Mouse (Mus musculus) liver, adult 2 months (tissue): ENCODE results near the gene Gstk1. TPM values are rescaled to one million over a fixed set of nuclear protein-coding genes. Genes with fewer than 3 reads are reported as not detected.

Source experiments
- DNase-seq: peaks from one replicate; pipeline ENCODE4 v3.0.0-alpha.2; 2011; ENCODE audit warnings: low read depth, low spot score; ENCODE audit errors: extremely low read depth
- H3K27ac ChIP-seq: fragments of 200-500 bp; replicated peaks from 2 replicates; pipeline ENCODE4 v1.5.1; 2012; ENCODE audit warnings: low read depth, mild to moderate bottlenecking, control low read depth, inconsistent platforms, low read length; ENCODE audit not compliant: insufficient read depth
- H3K27me3 ChIP-seq: fragments of 200-500 bp; 2 replicates; pipeline ENCODE4 v1.6.1; 2012; ENCODE audit warnings: mild to moderate bottlenecking, moderate library complexity, low read length, inconsistent platforms; ENCODE audit not compliant: control insufficient read depth, insufficient read depth
- H3K36me3 ChIP-seq: fragments of 200-500 bp; 2 replicates; pipeline ENCODE4 v1.6.1; 2012; ENCODE audit warnings: low read length, inconsistent platforms; ENCODE audit not compliant: control insufficient read depth, insufficient read depth
- H3K4me1 ChIP-seq: fragments of 200-500 bp; 2 replicates; pipeline ENCODE4 v1.6.1; 2011; ENCODE audit warnings: low read length; ENCODE audit not compliant: control insufficient read depth, insufficient read depth
- H3K4me3 ChIP-seq: fragments of 200-500 bp; 2 replicates; pipeline ENCODE4 v1.5.1; 2011; ENCODE audit warnings: low read depth, mild to moderate bottlenecking, control low read depth, low read length, moderate library complexity; ENCODE audit not compliant: insufficient read depth
- H3K79me2 ChIP-seq: fragments of 200-500 bp; 2 replicates; pipeline ENCODE4 v1.6.1; 2012; ENCODE audit warnings: inconsistent platforms, mild to moderate bottlenecking, low read length, moderate library complexity; ENCODE audit not compliant: control insufficient read depth, insufficient read depth
- H3K9ac ChIP-seq: fragments of 200-500 bp; 2 replicates; pipeline ENCODE4 v1.6.1; 2012; ENCODE audit warnings: low read depth, mild to moderate bottlenecking, control low read depth, inconsistent platforms, low read length
- CTCF ChIP-seq: fragments of 200-500 bp; IDR thresholded peaks from 2 replicates; pipeline ENCODE4 v1.5.1; 2011; ENCODE audit warnings: low read depth, low read length, control low read depth
- POLR2A ChIP-seq: fragments of 200-500 bp; IDR thresholded peaks from 2 replicates; pipeline ENCODE4 v1.6.1; 2011; ENCODE audit warnings: low read length, control low read depth; ENCODE audit not compliant: insufficient read depth; ENCODE audit errors: extremely low read depth
- WGBS: fragments of 180-500 bp; shearing (Covaris S2); methylation state at CpG from one replicate; pipeline ENCODE4 v1.1.7; 2018; 5-methylcytosine and 5-hydroxymethylcytosine counted together
- polyA plus RNA-seq: library from polyadenylated mRNA; depleted of rRNA; stranded (reverse); fragments of >200 nt; gene quantifications from 2 replicates; pipeline ENCODE4 v1.2.3, GENCODE M21; 2012; rRNA removed
- total RNA-seq: library from RNA; depleted of rRNA; stranded (reverse); fragments of >200 nt; gene quantifications from 2 replicates; pipeline ENCODE4 v1.2.3, GENCODE M21; 2014; rRNA removed

Gene Gstk1
- total and polyA plus RNA-seq, 2 experiments: 166 to 283 TPM

- TF ChIP-seq POLR2A (no peak), CTCF (no peak)
- DNase-seq: no peak
- no peaks in the 10 kb centered on the region for H3K79me2 ChIP-seq
- H3K4me1 ChIP-seq: no peaks in the 10 kb centered on the region; the same call in 1 of the 2 replicates
- H3K27ac ChIP-seq: no peak overlapping the region
- no peak overlapping the region for H3K4me3 ChIP-seq
- no peak overlapping the region for H3K9ac ChIP-seq
- H3K27me3 ChIP-seq: no peaks in the 10 kb centered on the region
- 85% methylated on average over 5 of the region's 5 CpGs for WGBS
- H3K36me3 ChIP-seq: peaks cover 30% of the 10 kb centered on the region
These were observed 37.3 kb downstream of the Gstk1 start for GRCm38 (mm10) chr6:42282865-42283528.

DNA sequence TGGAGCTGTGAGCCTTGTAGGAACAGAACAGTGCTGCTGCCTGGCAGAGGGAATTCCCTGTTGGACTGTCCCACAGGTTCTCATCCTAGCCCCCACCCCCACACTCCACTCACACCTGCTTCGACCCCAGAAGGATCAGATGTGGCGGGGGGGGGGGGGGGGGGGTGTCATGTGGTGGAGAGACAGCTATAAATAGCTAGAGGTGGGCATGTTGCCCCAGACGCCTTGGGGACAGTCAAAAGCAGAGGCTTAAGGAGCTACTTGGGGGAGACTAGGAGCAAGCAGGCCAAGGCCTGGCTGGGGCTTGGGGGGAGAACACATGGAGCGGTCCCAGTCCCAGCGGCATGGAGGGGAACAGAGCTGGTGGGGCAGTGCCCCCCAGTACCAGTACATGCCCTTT is 40.7 kb downstream of the Gstk1 start, which contains the start of gene Clcn1:
Gene Clcn1 (plus strand): TSS at position 238 of the 400 bp plus-strand sequence.
- WGBS: 84% methylated on average over 4 of the region's 5 CpGs
- Histone ChIP-seq H3K9ac (no peak within 1 kb of the TSS), H3K27ac (no peak within 1 kb of the TSS), H3K79me2 (no peaks in the 10 kb centered on the region), H3K4me1 (no peaks in the 10 kb centered on the region; the same call in 1 of the 2 replicates), H3K36me3 (peaks cover 7% of the 10 kb centered on the region; the same call in 1 of the 2 replicates), H3K4me3 (no peak within 1 kb of the TSS), H3K27me3 (no peaks in the 10 kb centered on the region)
- TF ChIP-seq CTCF (no peak), POLR2A (no peak)
- DNase-seq: no peak

- TF ChIP-seq POLR2A: no peak
- no peak for TF ChIP-seq CTCF
- no peaks in the 10 kb centered on the region for H3K27me3 ChIP-seq
- DNase-seq: no peak
These were observed 41.8 kb downstream of the Gstk1 start for GRCm38 (mm10) chr6:42287562-42287961.

GRCm38 (mm10) chr6:42293327-42293726 is 47.6 kb downstream of the Gstk1 start:
- Histone ChIP-seq H3K9ac (no peak overlapping the region), H3K79me2 (no peaks in the 10 kb centered on the region), H3K27me3 (no peaks in the 10 kb centered on the region), H3K4me1 (no peaks in the 10 kb centered on the region), H3K27ac (no peak overlapping the region), H3K36me3 (no peaks in the 10 kb centered on the region), H3K4me3 (no peak overlapping the region)
- DNase-seq: no peak
- 91% methylated on average over 6 of the region's 6 CpGs for WGBS
- no peak for TF ChIP-seq CTCF
- no peak for TF ChIP-seq POLR2A

More at GRCm38 (mm10) chr6:42287562-42287961, 41.8 kb downstream of the Gstk1 start:
- Histone ChIP-seq H3K79me2 (no peaks in the 10 kb centered on the region), H3K4me3 (no peak overlapping the region), H3K27ac (no peak overlapping the region), H3K36me3 (no peaks in the 10 kb centered on the region; the same call in 1 of the 2 replicates), H3K4me1 (no peaks in the 10 kb centered on the region; the same call in 1 of the 2 replicates), H3K9ac (no peak overlapping the region)

DNA sequence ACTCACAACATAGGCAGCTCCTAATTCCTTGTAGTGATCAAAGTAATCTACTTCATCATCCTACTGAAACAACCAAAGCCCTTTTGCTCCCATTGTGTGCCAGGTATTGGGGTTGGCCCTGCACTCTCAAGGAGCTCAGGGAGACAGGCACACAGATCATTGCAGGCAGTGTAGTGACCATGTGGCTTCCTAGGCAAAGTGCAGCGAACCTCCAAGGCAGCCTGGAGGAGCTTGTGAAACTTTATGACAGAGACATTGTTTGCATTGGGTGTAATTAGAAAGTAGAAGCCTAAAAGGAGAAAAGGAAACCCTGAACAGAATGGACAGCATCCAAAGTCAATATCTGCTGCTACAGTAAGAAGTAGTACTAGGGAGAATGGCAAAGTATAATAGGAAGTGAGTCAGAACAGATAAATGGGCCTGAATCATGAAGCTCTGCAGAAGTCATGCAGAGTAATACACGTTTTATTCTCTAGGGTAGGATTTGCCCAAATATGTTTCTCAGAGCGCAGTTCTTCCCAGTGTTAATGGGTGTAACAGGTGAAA is 49.9 kb downstream of the Gstk1 start:
- no peaks in the 10 kb centered on the region for H3K79me2 ChIP-seq
- H3K4me3 ChIP-seq: no peak overlapping the region
- DNase-seq: no peak
- TF ChIP-seq POLR2A (no peak), CTCF (no peak)
- H3K27ac ChIP-seq: no peak overlapping the region
- no peaks in the 10 kb centered on the region for H3K4me1 ChIP-seq
- H3K9ac ChIP-seq: no peak overlapping the region
- no peaks in the 10 kb centered on the region for H3K36me3 ChIP-seq
- 72% methylated on average over 3 of the region's 3 CpGs for WGBS
- H3K27me3 ChIP-seq: no peaks in the 10 kb centered on the region

- no peak for TF ChIP-seq POLR2A
These were observed 53.6 kb downstream of the Gstk1 start for GRCm38 (mm10) chr6:42299362-42299761.

More at GRCm38 (mm10) chr6:42299362-42299761, 53.6 kb downstream of the Gstk1 start:
- Histone ChIP-seq H3K79me2 (no peaks in the 10 kb centered on the region), H3K9ac (no peak overlapping the region), H3K36me3 (no peaks in the 10 kb centered on the region), H3K27ac (no peak overlapping the region), H3K27me3 (no peaks in the 10 kb centered on the region), H3K4me3 (no peak overlapping the region), H3K4me1 (no peaks in the 10 kb centered on the region)
- no peak for DNase-seq
- WGBS: 77% methylated on average over 5 of the region's 5 CpGs

Other genes starting within 250 kb of the Gstk1 start
- gene Sva, start 207.5 kb upstream of the Gstk1 start, total RNA-seq: not detected in 2 replicates
- not detected in 2 replicates for gene Sva, start 207.5 kb upstream of the Gstk1 start, polyA plus RNA-seq
- not detected in 2 replicates for gene Tas2r139, start 105.0 kb upstream of the Gstk1 start, total RNA-seq
- gene Tas2r139, start 105.0 kb upstream of the Gstk1 start, polyA plus RNA-seq: not detected in 2 replicates
- not detected in 2 replicates for gene Tas2r144, start 30.6 kb upstream of the Gstk1 start, total RNA-seq
- not detected in 2 replicates for gene Tas2r144, start 30.6 kb upstream of the Gstk1 start, polyA plus RNA-seq
- gene Tmem139, start 16.0 kb downstream of the Gstk1 start, total RNA-seq: 0.46 TPM in 1 of 2 replicates, not detected in the other
- 0.29 and 0.37 TPM in 2 replicates for gene Tmem139, start 16.0 kb downstream of the Gstk1 start, polyA plus RNA-seq
- gene Casp2, start 19.1 kb downstream of the Gstk1 start, total RNA-seq: 5.6 and 6.2 TPM in 2 replicates
- gene Casp2, start 19.1 kb downstream of the Gstk1 start, polyA plus RNA-seq: 3.7 and 3.8 TPM in 2 replicates
- gene Clcn1, start 40.8 kb downstream of the Gstk1 start, total RNA-seq: 0.09 TPM in 1 of 2 replicates, not detected in the other
- gene Clcn1, start 40.8 kb downstream of the Gstk1 start, polyA plus RNA-seq: 0.02 TPM in 1 of 2 replicates, not detected in the other
- gene Fam131b, start 78.7 kb downstream of the Gstk1 start, total RNA-seq: under 0.01 TPM in 1 of 2 replicates, not detected in the other
- not detected in 2 replicates for gene Fam131b, start 78.7 kb downstream of the Gstk1 start, polyA plus RNA-seq
- gene Zyx, start 103.7 kb downstream of the Gstk1 start, total RNA-seq: 6.4 and 9.5 TPM in 2 replicates
- 43.1 and 49.8 TPM in 2 replicates for gene Zyx, start 103.7 kb downstream of the Gstk1 start, polyA plus RNA-seq
- 27.6 and 30.9 TPM in 2 replicates for gene Epha1, start 127.3 kb downstream of the Gstk1 start, total RNA-seq
- gene Epha1, start 127.3 kb downstream of the Gstk1 start, polyA plus RNA-seq: 27.1 and 28.1 TPM in 2 replicates
- 0.27 and 0.83 TPM in 2 replicates for gene Tas2r143, start 154.3 kb downstream of the Gstk1 start, total RNA-seq
- gene Tas2r143, start 154.3 kb downstream of the Gstk1 start, polyA plus RNA-seq: 0.13 and 0.17 TPM in 2 replicates
- gene Tas2r135, start 159.5 kb downstream of the Gstk1 start, total RNA-seq: 0.27 and 0.28 TPM in 2 replicates
- gene Tas2r135, start 159.5 kb downstream of the Gstk1 start, polyA plus RNA-seq: not detected in 2 replicates
- gene Tas2r126, start 188.6 kb downstream of the Gstk1 start, total RNA-seq: 0.20 and 0.28 TPM in 2 replicates
- not detected in 2 replicates for gene Tas2r126, start 188.6 kb downstream of the Gstk1 start, polyA plus RNA-seq
- not detected in 2 replicates for gene Olfr458, start 219.3 kb downstream of the Gstk1 start, total RNA-seq
- gene Olfr458, start 219.3 kb downstream of the Gstk1 start, polyA plus RNA-seq: not detected in 2 replicates
- gene Olfr457, start 230.4 kb downstream of the Gstk1 start, total RNA-seq: not detected in 2 replicates
- gene Olfr457, start 230.4 kb downstream of the Gstk1 start, polyA plus RNA-seq: not detected in 2 replicates
- not detected in 2 replicates for gene Olfr456, start 241.3 kb downstream of the Gstk1 start, total RNA-seq
- not detected in 2 replicates for gene Olfr456, start 241.3 kb downstream of the Gstk1 start, polyA plus RNA-seq